Mouse (Mus musculus) lung, postnatal 14 days (tissue): ENCODE measurements around the gene Cryba4.

Source experiments
- DNase-seq: peaks from one replicate; pipeline ENCODE4 v3.0.0; 2021

The Cryba4 gene

DNA sequence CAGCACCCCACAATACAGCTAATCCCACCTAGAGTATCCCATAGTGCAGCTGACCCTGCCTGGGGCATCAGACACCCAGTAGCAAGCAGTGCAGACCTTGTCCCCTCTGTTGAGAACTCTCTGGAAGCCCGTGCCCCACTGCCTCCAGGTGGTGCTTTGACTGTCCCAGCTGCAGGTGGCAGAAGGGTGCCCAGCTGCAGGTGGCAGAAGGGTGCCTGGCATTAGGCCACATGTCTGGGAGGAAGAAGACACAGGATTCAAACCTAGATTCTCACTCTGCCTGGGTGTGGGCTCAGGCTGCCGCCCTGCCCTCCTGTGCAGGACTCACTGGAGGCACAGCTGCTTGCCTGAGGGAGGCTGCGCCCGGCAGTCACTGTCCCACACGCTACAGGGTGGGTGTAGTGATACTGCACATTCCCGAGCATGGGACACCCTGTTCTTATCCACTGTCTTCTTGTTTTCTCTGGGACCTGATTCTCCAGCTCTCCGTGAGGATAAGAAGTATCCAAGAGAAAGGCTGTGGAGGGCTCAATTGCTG is 33.3 kb upstream of the Cryba4 start:
- DNase-seq = no peak

DNA sequence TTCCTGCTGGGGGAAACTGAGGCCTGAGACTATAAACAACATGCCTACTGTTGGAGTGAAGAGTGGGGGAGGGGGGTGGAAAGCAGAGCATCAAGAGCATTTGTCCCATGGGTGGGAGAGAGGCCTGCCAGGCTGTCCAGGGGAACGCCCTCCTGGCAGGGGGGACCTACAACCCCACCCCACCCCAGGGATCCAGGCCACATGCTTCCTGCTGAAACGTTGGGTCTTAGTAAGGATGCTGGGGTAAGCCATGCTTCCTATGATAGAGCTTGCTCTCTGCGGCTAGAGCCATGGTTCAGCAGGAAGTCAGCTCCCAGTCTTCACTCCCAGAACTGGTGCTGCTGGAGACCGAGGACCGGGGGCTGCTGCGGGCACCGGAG is 31.9 kb upstream of the Cryba4 start:
- no peak for DNase-seq

GRCm38 (mm10) chr5:112283543-112284202 is 31.4 kb upstream of the Cryba4 start:
- peak; percentile 63 for DNase-seq

GRCm38 (mm10) chr5:112282780-112283482 is 30.6 kb upstream of the Cryba4 start:
- no peak for DNase-seq

- DNase-seq = no peak
These were observed 29.9 kb upstream of the Cryba4 start for GRCm38 (mm10) chr5:112282123-112282779.

DNA sequence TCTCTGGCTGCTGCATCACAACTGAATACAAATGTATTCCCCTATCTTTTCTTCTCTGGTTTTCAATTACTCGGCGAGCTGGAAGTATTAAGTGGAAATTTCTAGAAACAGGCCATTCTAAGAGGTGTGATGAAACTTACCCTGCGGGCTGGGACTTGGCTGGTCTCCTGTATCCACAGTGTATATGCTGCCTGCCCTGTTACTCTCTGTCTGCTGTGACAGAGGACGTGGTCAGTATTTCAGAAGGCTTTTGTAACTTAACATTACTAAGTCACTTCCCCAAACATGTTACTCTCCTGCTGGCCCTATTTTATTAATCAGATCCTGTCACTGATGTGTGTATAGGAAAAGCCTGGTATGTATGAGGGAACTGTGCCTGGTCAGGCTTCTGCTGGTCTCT is 29.4 kb upstream of the Cryba4 start:
- DNase-seq = no peak

DNA sequence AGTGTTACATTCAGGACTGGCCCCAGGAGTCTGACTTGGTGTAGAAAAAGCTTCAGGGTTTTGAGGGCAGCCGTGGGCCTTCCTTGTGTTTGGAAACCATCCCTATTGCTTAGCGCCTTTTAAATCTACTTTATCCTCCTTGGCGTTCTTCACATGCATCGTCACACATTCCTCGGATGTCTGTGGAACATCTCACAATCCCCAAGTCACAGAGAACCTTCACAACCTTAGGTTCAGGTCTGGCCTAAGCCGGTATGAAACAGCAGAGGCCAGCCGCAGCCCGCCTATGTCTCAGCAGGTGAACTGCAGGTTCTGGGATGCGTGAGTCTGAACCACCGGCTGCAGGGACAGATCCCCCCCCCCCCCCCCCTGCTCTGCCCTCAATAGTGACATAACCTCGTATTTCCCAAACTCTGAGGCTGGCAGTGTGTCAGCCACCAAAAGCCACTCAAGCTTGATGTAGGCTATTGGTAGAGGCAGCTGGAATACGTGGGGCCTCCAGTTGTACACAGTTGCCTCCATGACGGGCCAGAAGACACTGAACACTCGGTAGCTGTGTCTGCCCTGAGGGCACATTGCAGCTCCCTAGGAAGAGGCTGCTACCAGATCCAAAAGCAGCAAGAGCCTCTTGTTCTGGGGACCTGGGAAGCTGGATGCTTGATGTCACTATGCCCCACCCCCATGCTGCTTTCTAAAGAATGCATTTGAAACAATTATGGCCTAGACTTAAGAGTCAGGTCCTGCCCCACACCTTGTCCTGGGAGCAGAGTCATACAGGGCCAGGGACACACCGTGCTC is 28.7 kb upstream of the Cryba4 start:
- no peak for DNase-seq

DNA sequence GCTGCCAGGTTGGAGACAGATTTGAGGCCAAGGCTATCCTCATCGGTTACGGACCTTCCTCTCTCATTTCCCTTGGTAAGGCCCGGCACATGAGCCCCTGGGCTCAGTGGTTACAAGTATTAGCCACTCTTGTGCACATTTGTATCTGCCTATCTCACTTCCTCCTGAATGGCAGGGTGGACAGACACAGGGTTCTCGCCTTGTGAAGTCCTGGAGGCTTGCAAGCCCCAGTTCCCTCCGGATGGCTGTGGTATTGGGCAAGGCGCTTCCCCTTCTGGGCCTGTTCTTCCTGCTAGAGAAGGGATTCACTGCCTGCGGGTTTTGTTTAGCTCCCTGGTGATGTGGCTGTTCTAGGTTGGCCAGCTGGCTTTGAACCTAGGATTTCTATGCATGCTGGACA is 27.8 kb upstream of the Cryba4 start:
- DNase-seq = no peak

DNA sequence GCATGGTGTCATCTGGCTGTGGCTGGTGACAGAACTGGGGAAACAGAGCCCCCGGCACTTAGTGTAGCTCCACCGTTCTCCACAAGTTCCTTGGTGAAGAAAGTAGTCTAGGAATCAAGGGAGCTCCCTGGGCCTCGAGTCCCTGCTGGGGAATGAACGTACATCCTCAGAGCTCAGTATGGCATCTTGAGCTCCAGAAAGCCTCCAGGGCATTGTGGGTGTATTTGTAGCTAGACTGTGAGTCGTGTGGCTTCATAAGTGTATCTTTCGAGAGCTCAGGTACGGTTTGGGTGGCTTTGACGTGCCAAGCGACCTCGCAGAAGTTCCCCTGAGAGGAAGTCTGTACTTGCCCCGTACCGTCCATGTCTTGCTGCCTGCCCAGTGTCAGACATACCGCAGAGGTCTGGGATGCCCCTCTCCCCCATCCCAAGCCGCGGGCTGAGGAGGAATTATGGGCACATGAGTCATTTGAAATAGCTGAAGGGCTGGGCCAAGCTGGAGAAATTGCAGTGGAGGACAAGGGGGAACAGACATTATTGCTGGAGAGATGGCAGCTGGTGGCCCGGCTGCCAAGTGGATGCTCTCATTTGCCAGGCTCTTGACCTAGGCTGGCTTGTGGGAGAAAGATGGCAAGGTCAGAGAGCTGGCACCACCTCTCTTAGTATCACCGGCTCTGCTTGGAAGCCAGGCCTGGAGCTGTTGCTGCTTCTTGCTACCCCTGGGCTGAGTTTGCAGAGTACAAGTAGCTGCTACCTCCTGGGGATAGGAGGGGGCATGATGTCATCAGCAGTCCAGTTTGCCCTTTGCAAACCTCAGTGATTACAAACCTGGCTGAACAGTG is 27.1 kb upstream of the Cryba4 start:
- DNase-seq = no peak

DNA sequence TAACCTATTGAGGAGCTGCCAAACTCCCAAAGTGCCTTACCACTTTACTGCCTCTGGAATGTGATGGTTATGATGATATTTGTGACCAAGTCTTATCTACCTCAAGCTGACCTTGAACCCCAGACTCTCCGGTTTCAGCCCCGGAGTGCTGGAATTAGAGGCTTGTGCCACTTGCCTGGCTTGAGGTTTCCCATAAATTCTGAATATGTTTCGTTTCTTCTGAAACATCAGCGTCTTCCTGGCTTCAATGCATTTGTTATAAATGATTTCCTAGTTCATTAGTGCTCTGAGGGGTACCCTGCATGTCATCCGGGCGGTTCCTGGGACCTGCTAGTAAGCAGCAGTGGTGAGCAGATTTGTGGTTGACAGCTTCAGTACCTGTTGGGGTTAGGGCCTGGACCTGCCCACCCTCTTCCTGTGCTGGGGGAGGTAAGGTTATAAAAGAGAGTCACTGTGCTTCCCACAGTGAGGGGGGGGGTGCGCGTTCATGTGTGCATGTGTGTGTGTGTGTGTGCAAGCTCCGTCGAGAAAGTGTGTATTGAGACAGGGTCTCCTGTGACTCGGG is 25.7 kb upstream of the Cryba4 start:
- no peak for DNase-seq

GRCm38 (mm10) chr5:112276907-112277348 is 24.6 kb upstream of the Cryba4 start:
- DNase-seq = no peak

DNA sequence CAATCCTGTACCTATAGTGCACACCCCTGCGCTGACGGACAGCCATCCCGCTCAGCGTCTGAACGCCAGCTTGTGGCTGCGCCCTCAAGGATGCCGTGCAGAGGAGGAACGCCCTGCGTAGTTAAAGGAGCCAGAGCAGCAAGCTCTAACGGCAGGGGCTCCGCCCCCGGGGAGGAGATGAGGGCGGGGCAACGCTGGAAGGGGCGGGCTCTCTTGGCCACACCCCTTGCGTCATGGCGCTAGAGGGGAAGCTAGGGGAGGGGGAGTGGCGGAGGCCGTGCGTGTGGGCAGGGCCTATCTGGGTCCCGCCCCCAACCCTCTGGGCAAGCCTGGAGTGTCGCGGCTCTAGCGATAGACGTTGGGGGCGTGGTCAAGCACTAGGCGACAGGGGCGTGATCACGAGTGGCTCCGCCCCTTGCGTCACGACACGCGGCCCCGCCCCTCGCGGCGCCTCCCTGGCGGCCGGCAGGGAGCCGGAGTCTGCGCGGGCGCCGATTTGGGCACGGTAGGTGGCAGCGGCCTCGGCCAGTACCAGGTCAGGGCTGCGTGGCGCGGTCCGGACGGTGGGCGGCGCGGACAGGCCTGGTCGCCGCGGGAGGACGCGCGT is 24.1 kb upstream of the Cryba4 start, which contains the start of gene Tpst2:
Gene Tpst2 (plus strand): TSS at position 425 of the 607 bp plus-strand sequence.
- peak; percentile 100 for DNase-seq

DNA sequence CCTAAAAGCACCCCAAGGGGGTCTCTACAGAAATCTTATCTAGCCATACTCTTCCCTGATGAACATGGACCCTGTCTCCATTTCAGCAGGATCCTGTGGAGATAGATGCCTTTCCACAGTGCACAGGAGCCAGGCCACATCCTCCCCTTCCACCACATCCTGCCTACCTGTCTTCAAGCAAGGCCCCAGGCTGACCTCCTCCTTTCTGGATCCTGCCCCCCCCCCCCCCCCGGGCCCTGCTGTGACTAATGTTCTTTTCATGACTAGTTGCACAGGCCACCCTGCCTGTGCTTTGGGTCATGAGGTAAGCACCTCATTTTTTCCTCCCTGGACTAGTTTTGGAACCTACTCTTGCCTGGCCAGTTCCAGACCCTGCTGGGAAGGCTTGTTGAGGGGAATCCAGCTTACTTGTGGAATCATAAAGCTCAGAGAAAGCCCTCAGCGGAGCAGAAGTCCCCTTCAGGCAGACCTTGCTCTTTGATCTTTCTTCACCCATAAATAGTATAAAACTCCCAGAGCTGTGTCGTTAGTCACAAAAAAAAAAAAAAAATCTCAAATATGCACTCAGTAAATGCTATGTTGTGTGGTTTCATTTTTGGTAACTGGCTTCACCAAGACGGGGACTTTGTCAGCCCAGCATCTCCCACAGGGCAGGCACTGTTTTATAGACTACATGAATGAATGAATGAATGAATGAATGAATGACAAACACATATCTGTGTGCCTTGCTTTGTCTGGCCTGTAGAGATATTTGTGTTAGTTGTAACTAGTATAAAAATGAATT is 22.9 kb upstream of the Cryba4 start:
- no peak for DNase-seq

GRCm38 (mm10) chr5:112273746-112274463 is 21.6 kb upstream of the Cryba4 start:
- DNase-seq = no peak

DNA sequence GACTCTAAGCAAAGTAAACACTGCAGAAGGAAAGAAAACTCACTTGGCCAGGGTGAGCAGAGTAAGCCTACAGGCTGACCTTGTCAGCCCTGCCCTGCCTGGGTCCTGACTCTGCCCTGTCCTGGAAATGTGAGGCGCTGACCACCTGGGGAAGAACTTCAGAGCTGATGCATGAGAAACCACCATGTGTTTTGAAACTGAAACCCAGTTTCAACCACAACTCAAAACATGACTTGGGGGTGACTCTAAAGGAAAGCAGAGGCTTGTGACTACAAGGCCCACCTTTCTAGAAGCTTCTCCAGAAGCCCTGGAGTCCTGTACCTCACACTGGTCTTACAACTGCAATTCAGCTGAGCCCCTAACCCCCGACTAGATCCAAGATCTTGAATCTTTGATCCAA is 20.6 kb upstream of the Cryba4 start:
- DNase-seq = no peak

GRCm38 (mm10) chr5:112270764-112271541 is 18.6 kb upstream of the Cryba4 start:
- DNase-seq = no peak

- DNase-seq = no peak
These were observed 13.9 kb upstream of the Cryba4 start for GRCm38 (mm10) chr5:112266011-112266777.

- no peak for DNase-seq
These were observed 13.2 kb upstream of the Cryba4 start for GRCm38 (mm10) chr5:112265515-112265914.
